Mouse (Mus musculus) liver, embryonic 16.5 days (tissue): ENCODE results near the gene Fam32a. TPM values are rescaled to one million over a fixed set of nuclear protein-coding genes. Genes with fewer than 3 reads are reported as not detected.

Experiments
- ATAC-seq: fragments of 200-750 bp; cut with Nextera tagmentation; 2 replicates; pipeline ENCODE4 v1.8.0; 2017; ENCODE audit warnings: low read depth, mild to moderate bottlenecking, moderate number of reproducible peaks, moderate library complexity
- H3K27ac ChIP-seq: fragments of 300-500 bp; sonication (generic); 2 replicates; pipeline ENCODE4 v1.5.1; 2014; ENCODE audit warnings: mild to moderate bottlenecking, low read length
- H3K27me3 ChIP-seq: fragments of 300-500 bp; sonication (generic); 2 replicates; pipeline ENCODE4 v1.6.1; 2014; ENCODE audit warnings: low read depth, low read length, mixed read lengths; ENCODE audit not compliant: control insufficient read depth, insufficient read depth
- H3K36me3 ChIP-seq: fragments of 300-500 bp; sonication (generic); 2 replicates; pipeline ENCODE4 v1.6.1; 2014; ENCODE audit warnings: mild to moderate bottlenecking; ENCODE audit not compliant: control insufficient read depth, insufficient read depth
- H3K4me1 ChIP-seq: fragments of 300-500 bp; sonication (generic); 2 replicates; pipeline ENCODE4 v1.6.1; 2014; ENCODE audit warnings: low read depth, low read length, mixed read lengths; ENCODE audit not compliant: control insufficient read depth
- H3K4me2 ChIP-seq: fragments of 300-500 bp; sonication (generic); 2 replicates; pipeline ENCODE4 v1.6.1; 2014; ENCODE audit warnings: low read depth, low read length, mixed read lengths
- H3K4me3 ChIP-seq: fragments of 300-500 bp; sonication (generic); 2 replicates; pipeline ENCODE4 v1.5.1; 2014; ENCODE audit warnings: low read depth, mild to moderate bottlenecking, low read length
- H3K9ac ChIP-seq: fragments of 300-500 bp; sonication (generic); 2 replicates; pipeline ENCODE4 v1.6.1; 2014; ENCODE audit warnings: low read depth, low read length
- H3K9me3 ChIP-seq: fragments of 300-500 bp; sonication (generic); replicated peaks from 2 replicates; pipeline ENCODE4 v1.6.1; 2016; ENCODE audit warnings: low read length; ENCODE audit not compliant: control insufficient read depth
- WGBS: fragments of 180-500 bp; shearing (Covaris S2); extraction: QIAGEN DNeasy Blood & Tissue Kit; methylation state at CpG from one replicate; pipeline ENCODE4 v1.1.7; 2014; ENCODE audit not compliant: insufficient replicate concordance; 5-methylcytosine and 5-hydroxymethylcytosine counted together
- polyA plus RNA-seq: library from polyadenylated mRNA; unstranded; fragments of >200 nt; fragmentation: Nextera tagmentation; extraction: Ambion mirVana; gene quantifications from 2 replicates; pipeline ENCODE4 v1.2.1, GENCODE M21; 2015

Fam32a gene
- polyA plus RNA-seq: 32.5 and 32.9 TPM in 2 replicates

- no peaks in the 10 kb centered on the region for H3K9me3 ChIP-seq
- H3K4me1 ChIP-seq: peaks cover 17% of the 10 kb centered on the region
- H3K27ac ChIP-seq: peak within 1 kb of the TSS; percentile 90
- 9% methylated on average over 39 of the region's 39 CpGs for WGBS
- peak within 1 kb of the TSS; percentile 82 for H3K9ac ChIP-seq
- peak within 1 kb of the TSS; percentile 84 for H3K4me3 ChIP-seq
- H3K4me2 ChIP-seq: peak within 1 kb of the TSS; percentile 69
- peak; percentile 98 for ATAC-seq
- peaks cover 26% of the 10 kb centered on the region for H3K36me3 ChIP-seq
- H3K27me3 ChIP-seq: no peaks in the 10 kb centered on the region
Measured at GRCm38 (mm10) chr8:72219541-72220363, at the start of gene Fam32a. Gene Fam32a, plus strand, starts transcription at chr8:72219730.

GRCm38 (mm10) chr8:72177346-72177925, 42.1 kb upstream of the Fam32a start:
- WGBS: 59% methylated on average over 5 of the region's 5 CpGs
- ATAC-seq: peak; percentile 35; the same call in 1 of the 2 replicates
- Histone ChIP-seq H3K4me1 (no peaks in the 10 kb centered on the region), H3K4me3 (no peak overlapping the region), H3K9me3 (no peaks in the 10 kb centered on the region), H3K9ac (no peak overlapping the region), H3K27me3 (no peaks in the 10 kb centered on the region), H3K36me3 (peaks cover 57% of the 10 kb centered on the region), H3K4me2 (no peak overlapping the region), H3K27ac (no peak overlapping the region)

GRCm38 (mm10) chr8:72183554-72184202, 35.9 kb upstream of the Fam32a start:
- H3K9me3 ChIP-seq: no peaks in the 10 kb centered on the region
- H3K4me3 ChIP-seq: no peak overlapping the region
- no peak overlapping the region for H3K27ac ChIP-seq
- no peak overlapping the region for H3K9ac ChIP-seq
- no peaks in the 10 kb centered on the region for H3K27me3 ChIP-seq
- H3K36me3 ChIP-seq: peaks cover 15% of the 10 kb centered on the region
- 51% methylated on average over 2 of the region's 2 CpGs for WGBS
- peak; percentile 30; the same call in 1 of the 2 replicates for ATAC-seq
- no peak overlapping the region for H3K4me2 ChIP-seq
- no peaks in the 10 kb centered on the region for H3K4me1 ChIP-seq

GRCm38 (mm10) chr8:72187793-72188331, 31.7 kb upstream of the Fam32a start:
- no peak overlapping the region for H3K27ac ChIP-seq
- no peaks in the 10 kb centered on the region for H3K9me3 ChIP-seq
- H3K27me3 ChIP-seq: no peaks in the 10 kb centered on the region
- H3K4me2 ChIP-seq: no peak overlapping the region
- H3K36me3 ChIP-seq: no peaks in the 10 kb centered on the region
- no peak overlapping the region for H3K4me3 ChIP-seq
- ATAC-seq: no peak
- no peaks in the 10 kb centered on the region for H3K4me1 ChIP-seq
- 68% methylated on average over 2 of the region's 2 CpGs for WGBS
- H3K9ac ChIP-seq: no peak overlapping the region

GRCm38 (mm10) chr8:72189417-72190214, 29.9 kb upstream of the Fam32a start, which contains the start of gene Hsh2d:
Gene Hsh2d, plus strand, starts transcription at chr8:72189638.
- ATAC-seq: no peak

DNA sequence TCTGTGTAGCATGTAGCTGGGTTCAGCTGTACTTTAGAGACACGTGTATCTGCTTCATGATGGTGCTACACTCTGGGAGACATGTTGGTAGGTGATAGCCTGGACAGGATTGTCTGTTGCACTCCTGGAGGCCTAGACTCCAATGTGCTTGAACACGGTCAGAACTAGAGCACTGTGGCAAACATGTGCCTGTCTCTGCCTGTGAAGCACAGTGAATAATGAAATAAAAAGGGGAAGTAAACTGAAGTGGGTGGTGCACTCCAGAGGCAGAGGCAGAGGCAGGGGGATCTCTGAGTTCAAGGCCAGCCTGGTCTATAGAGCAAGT, 29.4 kb upstream of the Fam32a start:
- no peak overlapping the region for H3K9ac ChIP-seq
- WGBS: 43% methylated on average over 2 of the region's 2 CpGs
- ATAC-seq: no peak
- no peaks in the 10 kb centered on the region for H3K4me1 ChIP-seq
- H3K36me3 ChIP-seq: no peaks in the 10 kb centered on the region
- no peak overlapping the region for H3K27ac ChIP-seq
- no peaks in the 10 kb centered on the region for H3K9me3 ChIP-seq
- H3K4me3 ChIP-seq: no peak overlapping the region
- no peaks in the 10 kb centered on the region for H3K27me3 ChIP-seq
- H3K4me2 ChIP-seq: no peak overlapping the region

More at GRCm38 (mm10) chr8:72189417-72190214, 29.9 kb upstream of the Fam32a start, which contains the start of gene Hsh2d:
- Histone ChIP-seq H3K27ac (no peak within 1 kb of the TSS), H3K9ac (no peak within 1 kb of the TSS), H3K4me1 (no peaks in the 10 kb centered on the region), H3K4me2 (no peak within 1 kb of the TSS), H3K36me3 (no peaks in the 10 kb centered on the region), H3K9me3 (no peaks in the 10 kb centered on the region), H3K27me3 (no peaks in the 10 kb centered on the region), H3K4me3 (no peak within 1 kb of the TSS)
- 51% methylated on average over 12 of the region's 12 CpGs for WGBS

DNA sequence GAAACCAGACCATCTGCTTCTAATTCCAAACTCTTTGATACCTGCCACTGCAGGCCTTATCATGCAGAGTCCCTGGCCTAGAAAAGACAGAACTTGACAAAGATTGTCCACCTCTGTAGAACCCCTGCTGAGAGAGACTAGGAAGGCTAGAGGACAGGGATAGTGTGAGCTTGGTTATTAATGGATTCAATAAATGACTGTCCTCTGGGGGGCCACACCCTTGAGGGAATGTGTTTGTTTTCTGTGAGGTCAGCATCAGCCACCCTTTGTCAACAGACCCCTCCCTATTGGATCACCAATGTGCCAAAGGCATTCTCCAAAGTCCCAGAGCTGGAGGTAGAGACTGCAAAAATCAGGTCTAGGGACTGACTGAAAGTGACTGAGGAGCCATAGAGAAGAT, 27.5 kb upstream of the Fam32a start:
- Histone ChIP-seq H3K4me2 (no peak overlapping the region), H3K9me3 (no peaks in the 10 kb centered on the region), H3K36me3 (no peaks in the 10 kb centered on the region), H3K4me3 (no peak overlapping the region), H3K27ac (no peak overlapping the region), H3K27me3 (no peaks in the 10 kb centered on the region), H3K4me1 (no peaks in the 10 kb centered on the region), H3K9ac (no peak overlapping the region)
- no peak for ATAC-seq

DNA sequence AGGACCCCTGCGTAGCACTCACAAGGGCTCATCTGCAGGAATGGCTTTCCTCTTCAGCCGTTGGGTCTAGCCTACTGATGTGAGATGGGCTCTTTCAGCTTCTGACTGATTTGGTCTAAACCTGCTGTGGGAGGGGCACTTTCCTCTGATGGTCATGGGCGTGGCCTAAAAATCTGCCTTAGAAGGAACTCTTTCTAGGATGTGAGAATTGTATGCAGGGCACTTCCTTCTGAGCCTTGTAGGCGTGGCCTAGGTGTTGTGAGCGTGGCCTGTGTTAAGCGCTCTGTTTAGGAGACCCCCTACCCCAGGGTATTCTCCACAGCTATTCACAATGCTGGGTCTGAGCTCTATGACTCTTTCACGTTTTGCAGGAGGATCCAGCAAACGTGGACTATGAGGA, 21.5 kb upstream of the Fam32a start:
- Histone ChIP-seq H3K9ac (no peak overlapping the region), H3K36me3 (no peaks in the 10 kb centered on the region), H3K4me1 (no peaks in the 10 kb centered on the region), H3K9me3 (no peaks in the 10 kb centered on the region; the same call in none of the 2 replicates), H3K4me3 (no peak overlapping the region), H3K27ac (no peak overlapping the region), H3K27me3 (no peaks in the 10 kb centered on the region), H3K4me2 (no peak overlapping the region)
- ATAC-seq: 0 out of 2 replicates have a peak, but pooled peaks have one; percentile 27
- WGBS: 45% methylated on average over 8 of the region's 8 CpGs
